Mouse (Mus musculus): ENCODE data around the gene Klhl20. TPM values are rescaled to one million over a fixed set of nuclear protein-coding genes. Genes with fewer than 3 reads are reported as not detected.

Gene Klhl20
- polyA plus RNA-seq, 1 experiment from 2014 or later, result 15.8 TPM

DNA sequence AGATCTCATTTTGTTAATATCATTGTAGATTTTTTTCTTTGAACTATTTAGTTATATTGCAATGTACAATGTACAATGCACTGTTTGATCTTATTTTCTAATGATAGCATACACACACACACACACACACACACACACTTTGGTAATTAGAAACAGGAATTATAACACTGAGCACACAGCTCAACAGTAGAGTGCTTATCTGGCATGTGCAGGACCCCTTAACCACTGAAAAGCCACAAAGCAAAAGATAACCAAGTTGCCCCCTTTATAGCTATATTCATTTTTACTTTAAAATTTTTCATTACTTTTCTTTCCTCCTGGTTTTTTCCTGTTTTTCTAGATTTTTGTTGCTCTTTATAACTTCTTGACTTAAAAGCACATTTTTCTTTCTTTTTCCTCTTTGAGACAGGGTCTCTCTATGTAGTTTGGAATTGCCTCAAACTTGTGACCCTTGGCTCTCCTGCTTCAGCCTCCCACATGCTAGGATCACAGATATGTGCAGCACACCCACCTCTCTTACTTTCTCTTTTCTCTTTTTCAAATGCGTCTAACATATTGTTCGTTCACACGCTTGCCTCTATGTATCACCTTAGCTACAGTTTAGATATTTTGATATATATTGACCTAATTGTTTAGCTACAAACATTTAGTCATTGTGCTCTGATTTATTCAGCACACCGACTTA is 31.4 kb downstream of the Klhl20 start:
- H3K9ac ChIP-seq (ENCODE audit: low read length), result no peak overlapping the region
- H3K27ac ChIP-seq (ENCODE audit: low read length), result no peak overlapping the region
- no peaks in the 10 kb centered on the region for H3K9me3 ChIP-seq (ENCODE audit: control insufficient read depth, low read length)
- ATAC-seq (ENCODE audit: low read depth), result no peak
- H3K4me1 ChIP-seq (replicated peaks; ENCODE audit: control insufficient read depth, insufficient read depth, low read length), result no peaks in the 10 kb centered on the region
- peaks cover 21% of the 10 kb centered on the region for H3K36me3 ChIP-seq (ENCODE audit: control insufficient read depth, insufficient read depth, low read length)
- H3K4me3 ChIP-seq (ENCODE audit: low read length), result no peak overlapping the region
- H3K4me2 ChIP-seq (ENCODE audit: low read depth, low read length), result no peak overlapping the region
- no peaks in the 10 kb centered on the region for H3K27me3 ChIP-seq (ENCODE audit: control insufficient read depth, insufficient read depth, low read depth, low read length)
- WGBS, result 95% methylated on average over 4 of the region's 4 CpGs

DNA sequence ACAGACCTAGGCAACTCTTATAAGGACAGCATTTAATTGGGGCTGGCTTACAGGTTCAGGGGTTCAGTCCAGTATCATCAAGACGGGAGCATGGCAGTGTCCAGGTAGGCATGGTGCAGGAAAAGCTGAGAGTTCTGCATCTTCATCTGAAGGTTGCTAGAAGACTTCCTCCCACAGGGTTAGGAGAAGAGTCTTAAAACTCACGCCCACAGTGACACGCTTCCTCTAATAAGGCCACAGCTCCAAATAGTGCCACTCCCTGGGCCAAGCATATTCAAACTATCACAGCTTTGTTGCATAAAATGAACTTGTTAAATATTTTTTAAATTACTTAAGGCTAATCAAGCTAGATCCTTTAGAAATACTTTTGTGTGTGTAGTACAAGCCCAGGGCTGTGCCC is 54.1 kb downstream of the Klhl20 start:
- Histone ChIP-seq H3K4me3 (ENCODE audit: low read length) (no peak overlapping the region), H3K27me3 (ENCODE audit: control insufficient read depth, insufficient read depth, low read depth, low read length) (no peaks in the 10 kb centered on the region), H3K4me2 (ENCODE audit: low read depth, low read length) (no peak overlapping the region), H3K4me1 (replicated peaks; ENCODE audit: control insufficient read depth, insufficient read depth, low read length) (peaks cover 12% of the 10 kb centered on the region), H3K9ac (ENCODE audit: low read length) (no peak overlapping the region), H3K27ac (ENCODE audit: low read length) (no peak overlapping the region), H3K9me3 (ENCODE audit: control insufficient read depth, low read length) (no peaks in the 10 kb centered on the region), H3K36me3 (ENCODE audit: control insufficient read depth, insufficient read depth, low read length) (peaks cover 10% of the 10 kb centered on the region)
- WGBS, result 95% methylated on average over 3 of the region's 3 CpGs
- ATAC-seq (ENCODE audit: low read depth), result no peak

DNA sequence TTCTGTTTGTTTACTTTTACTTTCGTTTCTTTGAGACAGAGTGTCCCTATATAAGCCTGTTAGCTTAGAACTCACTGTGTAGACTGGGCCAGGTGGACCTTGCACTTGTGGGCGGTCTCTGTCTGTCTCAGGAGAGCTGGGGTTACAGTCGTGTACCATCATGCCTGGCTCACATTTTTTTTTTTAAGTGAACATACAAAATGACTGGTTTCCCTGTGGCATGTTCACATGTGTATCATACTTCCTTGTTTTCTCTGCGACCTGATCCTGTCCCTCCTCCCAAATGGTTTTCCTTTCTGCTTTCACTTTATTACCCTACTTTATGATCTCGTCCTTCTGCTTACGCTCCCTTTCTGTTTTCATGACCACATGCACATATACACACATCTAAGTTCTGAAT is 55.1 kb downstream of the Klhl20 start:
- no peak overlapping the region for H3K27ac ChIP-seq (ENCODE audit: low read length)
- H3K4me3 ChIP-seq (ENCODE audit: low read length), result no peak overlapping the region
- peaks cover 8% of the 10 kb centered on the region for H3K36me3 ChIP-seq (ENCODE audit: control insufficient read depth, insufficient read depth, low read length)
- H3K27me3 ChIP-seq (ENCODE audit: control insufficient read depth, insufficient read depth, low read depth, low read length), result no peaks in the 10 kb centered on the region
- no peak overlapping the region for H3K9ac ChIP-seq (ENCODE audit: low read length)
- no peak overlapping the region for H3K4me2 ChIP-seq (ENCODE audit: low read depth, low read length)
- 82% methylated on average over 6 of the region's 6 CpGs for WGBS
- ATAC-seq (ENCODE audit: low read depth), result no peak
- H3K4me1 ChIP-seq (replicated peaks; ENCODE audit: control insufficient read depth, insufficient read depth, low read length), result peaks cover 20% of the 10 kb centered on the region
- no peaks in the 10 kb centered on the region for H3K9me3 ChIP-seq (ENCODE audit: control insufficient read depth, low read length)

DNA sequence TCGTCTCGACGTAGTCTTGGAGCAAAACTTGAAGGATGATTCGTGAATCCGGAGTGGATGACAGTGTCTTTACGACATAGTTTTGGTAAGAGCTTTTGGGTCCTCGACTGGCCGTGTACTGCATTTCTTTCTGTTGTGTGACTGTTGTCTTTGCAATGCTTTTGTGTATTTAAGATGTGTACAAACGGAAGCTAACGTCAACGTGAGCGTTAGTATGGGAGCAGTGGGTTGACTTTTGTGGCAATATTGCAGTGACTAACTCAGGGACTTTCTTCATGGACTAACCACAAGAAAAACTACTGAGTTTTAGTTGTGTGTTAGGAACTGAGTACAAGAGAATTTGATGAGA is 60.1 kb downstream of the Klhl20 start:
- H3K27ac ChIP-seq (ENCODE audit: low read length), result peak overlapping the region; percentile 80
- H3K4me2 ChIP-seq (ENCODE audit: low read depth, low read length), result peak overlapping the region; percentile 81
- peak overlapping the region; percentile 75 for H3K4me3 ChIP-seq (ENCODE audit: low read length)
- ATAC-seq (ENCODE audit: low read depth), result no peak
- no peaks in the 10 kb centered on the region for H3K9me3 ChIP-seq (ENCODE audit: control insufficient read depth, low read length)
- peaks cover 24% of the 10 kb centered on the region for H3K4me1 ChIP-seq (replicated peaks; ENCODE audit: control insufficient read depth, insufficient read depth, low read length)
- under 1% methylated on average over 12 of the region's 12 CpGs for WGBS
- no peaks in the 10 kb centered on the region for H3K36me3 ChIP-seq (ENCODE audit: control insufficient read depth, insufficient read depth, low read length)
- H3K9ac ChIP-seq (ENCODE audit: low read length), result peak overlapping the region; percentile 83
- no peaks in the 10 kb centered on the region for H3K27me3 ChIP-seq (ENCODE audit: control insufficient read depth, insufficient read depth, low read depth, low read length)

DNA sequence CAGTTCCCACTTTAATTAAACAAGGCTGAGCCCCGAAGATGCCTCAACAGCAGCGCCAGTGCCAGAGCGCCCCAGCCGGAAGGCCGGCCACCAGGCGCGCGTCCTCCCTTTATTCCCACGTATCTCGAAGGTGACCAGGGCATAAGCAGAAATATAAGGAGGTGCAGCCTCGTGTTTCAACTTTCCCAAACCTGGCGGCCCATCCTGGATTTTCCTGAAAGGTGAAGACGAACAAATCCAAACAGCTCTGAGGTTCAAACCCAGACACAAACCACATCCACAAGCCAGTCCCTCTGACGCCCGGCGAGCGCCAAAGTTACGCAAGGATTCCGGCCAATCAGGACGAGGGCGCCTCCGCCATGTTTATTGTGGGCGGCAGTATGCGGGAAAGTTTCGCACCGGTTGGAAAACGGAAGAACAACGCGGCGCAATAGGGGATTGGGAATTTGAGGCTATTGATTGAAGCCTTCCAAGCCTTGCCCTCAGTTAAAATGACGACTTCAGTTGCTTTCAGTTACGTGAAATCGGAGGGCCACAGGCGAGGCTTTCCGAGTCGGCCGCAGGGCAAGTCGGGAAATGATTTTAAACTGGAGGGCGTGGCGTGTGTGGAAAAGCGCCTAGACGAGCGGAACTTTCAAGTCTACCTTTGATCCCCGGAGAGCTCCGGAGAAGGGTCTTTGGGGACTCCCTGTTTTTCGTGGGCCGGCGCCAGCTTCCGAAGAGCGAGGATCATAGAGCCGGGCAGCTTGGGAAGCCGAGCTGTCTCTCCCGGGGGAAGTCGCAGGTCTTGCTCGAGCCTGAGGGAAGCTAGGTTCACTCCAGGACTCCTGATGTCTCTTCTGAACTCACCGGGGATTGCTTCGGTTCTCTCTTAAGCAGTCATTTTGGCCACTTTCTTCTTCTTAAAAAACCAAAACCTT is 60.7 kb downstream of the Klhl20 start, which contains the start of the genes Dars2 and Cenpl:
TSS of gene Dars2 (minus strand) at position 307 of the 920 bp plus-strand sequence.
TSS of gene Cenpl (plus strand) at position 362 of the 920 bp plus-strand sequence.
- H3K9me3 ChIP-seq (ENCODE audit: control insufficient read depth, low read length), result no peaks in the 10 kb centered on the region
- H3K27ac ChIP-seq (ENCODE audit: low read length), result peak within 1 kb of the TSS; percentile 80
- peak within 1 kb of the TSS; percentile 91 for H3K4me2 ChIP-seq (ENCODE audit: low read depth, low read length)
- H3K4me3 ChIP-seq (ENCODE audit: low read length), result peak within 1 kb of the TSS; percentile 75
- peak; percentile 97 for ATAC-seq (ENCODE audit: low read depth)
- WGBS, result under 1% methylated on average over 57 of the region's 57 CpGs
- H3K9ac ChIP-seq (ENCODE audit: low read length), result peak within 1 kb of the TSS; percentile 83
- no peaks in the 10 kb centered on the region for H3K36me3 ChIP-seq (ENCODE audit: control insufficient read depth, insufficient read depth, low read length)
- H3K27me3 ChIP-seq (ENCODE audit: control insufficient read depth, insufficient read depth, low read depth, low read length), result no peaks in the 10 kb centered on the region
- peaks cover 24% of the 10 kb centered on the region for H3K4me1 ChIP-seq (replicated peaks; ENCODE audit: control insufficient read depth, insufficient read depth, low read length)

DNA sequence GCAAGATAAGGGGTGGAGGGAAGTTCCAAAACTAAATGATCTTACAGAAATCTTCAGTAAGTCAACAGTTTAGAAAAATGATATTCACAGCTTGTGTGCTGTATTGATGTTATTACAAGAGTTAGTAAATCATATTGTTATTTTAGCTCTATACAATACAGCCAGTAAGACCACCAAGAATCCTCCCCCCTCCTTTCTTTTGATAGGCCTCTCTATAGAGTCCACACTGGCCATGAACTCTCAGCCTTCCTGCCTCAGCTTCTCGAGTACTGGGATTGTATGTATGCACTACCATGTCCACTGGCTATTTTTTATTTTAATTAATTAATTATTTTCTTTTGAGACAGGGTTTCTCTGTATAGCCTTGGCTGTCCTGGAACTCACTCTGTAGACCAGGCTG is 68.0 kb downstream of the Klhl20 start:
- Histone ChIP-seq H3K27me3 (ENCODE audit: control insufficient read depth, insufficient read depth, low read depth, low read length) (no peaks in the 10 kb centered on the region), H3K9ac (ENCODE audit: low read length) (no peak overlapping the region), H3K4me1 (replicated peaks; ENCODE audit: control insufficient read depth, insufficient read depth, low read length) (no peaks in the 10 kb centered on the region), H3K36me3 (ENCODE audit: control insufficient read depth, insufficient read depth, low read length) (no peaks in the 10 kb centered on the region), H3K9me3 (ENCODE audit: control insufficient read depth, low read length) (no peaks in the 10 kb centered on the region), H3K4me3 (ENCODE audit: low read length) (no peak overlapping the region), H3K27ac (ENCODE audit: low read length) (no peak overlapping the region), H3K4me2 (ENCODE audit: low read depth, low read length) (no peak overlapping the region)
- no peak for ATAC-seq (ENCODE audit: low read depth)
- WGBS, result 85% methylated on average over 1 of the region's 1 CpGs

DNA sequence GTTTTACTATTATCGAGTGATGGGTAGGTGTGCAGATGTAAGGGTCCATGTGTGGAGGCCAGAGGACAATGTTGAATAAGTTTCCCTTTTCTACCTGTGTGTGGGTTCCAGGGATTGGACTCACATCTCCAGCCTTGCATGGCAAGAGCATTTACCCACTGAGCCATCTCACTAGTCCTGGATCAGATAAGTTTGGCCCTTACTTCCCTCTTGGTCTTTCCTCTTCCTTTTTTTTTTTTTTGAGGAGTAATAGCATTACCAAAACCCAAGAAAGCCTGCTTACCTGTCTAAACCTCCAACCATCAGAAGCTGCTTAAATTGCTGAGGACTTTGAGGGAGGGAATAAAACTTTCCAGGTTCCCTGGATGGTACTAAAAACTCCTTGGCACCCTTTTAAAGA is 74.1 kb downstream of the Klhl20 start:
- WGBS, result 91% methylated on average over 1 of the region's 1 CpGs

DNA sequence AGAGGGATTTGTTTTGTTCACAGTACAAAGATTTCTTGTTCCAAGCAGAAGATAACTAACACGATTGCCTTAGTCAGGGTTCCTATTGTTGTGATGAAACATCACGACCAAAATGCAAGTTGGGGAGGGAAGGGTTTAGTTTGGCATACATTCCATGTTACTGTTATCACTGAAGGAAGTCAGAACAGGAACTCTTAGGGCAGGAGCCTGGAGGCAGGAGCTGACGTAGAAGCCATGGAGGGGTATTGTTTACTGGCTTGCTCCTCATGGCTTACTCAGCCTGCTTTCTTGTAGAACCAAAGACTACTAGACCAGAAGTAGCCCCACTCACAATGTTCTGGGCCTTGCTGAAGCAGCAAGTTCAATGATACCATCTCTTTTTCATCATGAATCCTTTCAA is 84.3 kb downstream of the Klhl20 start:
- ATAC-seq (ENCODE audit: low read depth), result no peak

More for the DNA sequence above, 74.1 kb downstream of the Klhl20 start:
- no peak for ATAC-seq (ENCODE audit: low read depth)
- Histone ChIP-seq H3K4me1 (replicated peaks; ENCODE audit: control insufficient read depth, insufficient read depth, low read length) (no peaks in the 10 kb centered on the region), H3K9me3 (ENCODE audit: control insufficient read depth, low read length) (no peaks in the 10 kb centered on the region), H3K9ac (ENCODE audit: low read length) (no peak overlapping the region), H3K27ac (ENCODE audit: low read length) (no peak overlapping the region), H3K4me2 (ENCODE audit: low read depth, low read length) (no peak overlapping the region), H3K27me3 (ENCODE audit: control insufficient read depth, insufficient read depth, low read depth, low read length) (no peaks in the 10 kb centered on the region), H3K4me3 (ENCODE audit: low read length) (no peak overlapping the region), H3K36me3 (ENCODE audit: control insufficient read depth, insufficient read depth, low read length) (peaks cover 9% of the 10 kb centered on the region)

DNA sequence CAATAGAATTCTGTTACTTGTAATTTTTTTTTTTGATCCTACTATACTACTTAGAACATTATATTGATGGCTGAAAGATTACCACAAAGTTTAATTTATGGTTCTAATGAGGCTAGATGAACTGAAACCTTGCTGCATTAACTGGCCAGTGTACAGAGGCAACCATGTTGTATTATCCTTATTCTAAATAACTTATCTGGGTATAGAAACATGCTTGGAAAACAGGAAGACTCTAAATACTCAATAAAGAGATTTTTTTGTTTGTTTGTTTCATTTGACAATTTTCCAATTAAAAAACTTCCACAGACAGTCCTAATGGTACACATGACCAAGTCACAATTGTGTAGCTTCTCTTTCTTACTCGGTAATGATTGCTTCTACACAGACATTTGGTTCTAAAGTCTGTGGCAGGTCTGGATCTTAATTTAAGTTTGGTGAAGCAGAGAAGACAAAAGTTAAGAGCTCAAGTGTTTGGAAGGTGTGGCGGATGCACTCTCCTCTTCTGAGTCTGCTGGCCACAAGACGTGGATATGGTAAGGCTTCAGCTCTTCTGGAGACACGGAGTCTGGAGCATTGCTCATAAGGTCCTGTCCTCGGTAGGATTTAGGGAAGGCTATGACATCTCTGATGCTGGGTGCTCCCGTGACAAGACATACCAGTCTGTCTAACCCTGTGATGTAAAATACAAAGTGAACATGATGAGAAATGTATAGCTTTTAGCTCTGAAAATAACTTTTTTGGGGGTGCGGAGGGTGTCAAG is 89.9 kb downstream of the Klhl20 start:
- no peaks in the 10 kb centered on the region for H3K27me3 ChIP-seq (ENCODE audit: control insufficient read depth, insufficient read depth, low read depth, low read length)
- H3K4me2 ChIP-seq (ENCODE audit: low read depth, low read length), result no peak overlapping the region
- peaks cover 11% of the 10 kb centered on the region for H3K4me1 ChIP-seq (replicated peaks; ENCODE audit: control insufficient read depth, insufficient read depth, low read length)
- no peak for ATAC-seq (ENCODE audit: low read depth)
- no peak overlapping the region for H3K9ac ChIP-seq (ENCODE audit: low read length)
- peaks cover 29% of the 10 kb centered on the region for H3K36me3 ChIP-seq (ENCODE audit: control insufficient read depth, insufficient read depth, low read length)
- WGBS, result 80% methylated on average over 7 of the region's 7 CpGs
- no peak overlapping the region; the same call in 1 of the 2 replicates for H3K27ac ChIP-seq (ENCODE audit: low read length)
- no peaks in the 10 kb centered on the region for H3K9me3 ChIP-seq (ENCODE audit: control insufficient read depth, low read length)
- no peak overlapping the region for H3K4me3 ChIP-seq (ENCODE audit: low read length)

More for the DNA sequence above, 84.3 kb downstream of the Klhl20 start:
- Histone ChIP-seq H3K4me1 (replicated peaks; ENCODE audit: control insufficient read depth, insufficient read depth, low read length) (no peaks in the 10 kb centered on the region), H3K4me3 (ENCODE audit: low read length) (no peak overlapping the region), H3K4me2 (ENCODE audit: low read depth, low read length) (no peak overlapping the region), H3K36me3 (ENCODE audit: control insufficient read depth, insufficient read depth, low read length) (peaks cover 6% of the 10 kb centered on the region; the same call in 1 of the 2 replicates), H3K9ac (ENCODE audit: low read length) (no peak overlapping the region), H3K27me3 (ENCODE audit: control insufficient read depth, insufficient read depth, low read depth, low read length) (no peaks in the 10 kb centered on the region), H3K27ac (ENCODE audit: low read length) (no peak overlapping the region), H3K9me3 (ENCODE audit: control insufficient read depth, low read length) (no peaks in the 10 kb centered on the region)
- 81% methylated on average over 3 of the region's 3 CpGs for WGBS
